Comparison of ENCODE assay signal across 9 mouse cellular contexts in the genomic region with DNA sequence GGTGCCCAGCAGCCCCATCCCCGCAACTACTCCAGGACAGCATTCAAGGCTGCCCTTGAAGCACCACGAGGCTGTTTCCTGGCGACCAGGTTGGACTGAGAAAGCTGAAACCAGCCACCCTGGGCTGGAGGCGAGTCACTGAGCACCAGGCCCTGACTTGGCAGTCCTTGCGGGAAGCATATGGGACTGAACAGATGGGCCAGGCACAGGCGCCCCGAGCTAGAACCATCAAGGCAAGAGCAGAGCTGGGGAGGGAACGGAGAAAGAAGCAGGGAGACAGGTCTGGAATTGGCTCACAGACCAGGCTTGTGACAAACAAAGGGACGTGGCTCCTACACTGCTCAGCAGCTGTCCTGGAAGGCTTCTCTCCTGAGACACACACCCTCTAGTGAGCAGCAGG.
DNase-seq lines count a peak whose midpoint lies in the region; ATAC-seq lines count a peak whose summit lies in the region.
"Had no signal": no experiment of that assay in that cellular context is flagged by ENCODE, and none has a peak within 500 bp of the region (broad histone marks: within the 10 kb centered on the region; RNA-seq: fewer than 3 reads in every experiment).

No protein-coding gene starts in this region.

- H3K4me2 ChIP-seq in intestine, embryonic 16.5 days (ENCODE audit: low read depth, low read length), result no peak overlapping the region
- H3K4me2 ChIP-seq in heart, embryonic 11.5 days, result no peak overlapping the region
- no peak overlapping the region for H3K4me2 ChIP-seq in kidney, embryonic 14.5 days (replicated peaks; ENCODE audit: low read depth, low read length)

- H3K4me3 ChIP-seq in embryonic facial prominence, embryonic 10.5 days, result no peak overlapping the region
- H3K4me3 ChIP-seq in intestine, embryonic 16.5 days (ENCODE audit: low read length), result no peak overlapping the region
- H3K4me3 ChIP-seq in heart, embryonic 11.5 days (ENCODE audit: low read depth, low read length), result no peak overlapping the region
- H3K4me3 ChIP-seq in kidney, embryonic 14.5 days (ENCODE audit: low read length), result no peak overlapping the region
- H3K4me3 ChIP-seq: myocyte had no signal

- DNase-seq in MN1 (ENCODE audit: low spot score), result peak; percentile 37
- DNase-seq in adrenal gland, postnatal 14 days, result peak; percentile 28
- DNase-seq in embryonic facial prominence, embryonic 10.5 days (ENCODE audit: low spot score), result no peak
- DNase-seq in layer of hippocampus, adult 9-11 months, result peak; percentile 87
- DNase-seq in embryo, embryonic 11 days, result no peak

- H3K36me3 ChIP-seq in embryonic facial prominence, embryonic 10.5 days (replicated peaks), result no peaks in the 10 kb centered on the region
- H3K36me3 ChIP-seq in intestine, embryonic 16.5 days (ENCODE audit: control insufficient read depth, insufficient read depth, low read length), result no peaks in the 10 kb centered on the region
- H3K36me3 ChIP-seq in heart, embryonic 11.5 days (ENCODE audit: control insufficient read depth, insufficient read depth, low read length), result no peaks in the 10 kb centered on the region
- H3K36me3 ChIP-seq in kidney, embryonic 14.5 days (ENCODE audit: control insufficient read depth, insufficient read depth, low read length), result no peaks in the 10 kb centered on the region

- no peak overlapping the region for H3K9ac ChIP-seq in intestine, embryonic 16.5 days (ENCODE audit: low read depth, low read length)
- H3K9ac ChIP-seq in heart, embryonic 11.5 days (ENCODE audit: low read depth, low read length), result no peak overlapping the region
- no peak overlapping the region for H3K9ac ChIP-seq in kidney, embryonic 14.5 days (ENCODE audit: low read depth, low read length)

- no peaks in the 10 kb centered on the region for H3K9me3 ChIP-seq in embryonic facial prominence, embryonic 10.5 days
- H3K9me3 ChIP-seq in intestine, embryonic 16.5 days (ENCODE audit: control insufficient read depth, low read length), result no peaks in the 10 kb centered on the region
- H3K9me3 ChIP-seq in heart, embryonic 11.5 days (replicated peaks; ENCODE audit: control insufficient read depth, low read length), result no peaks in the 10 kb centered on the region
- no peaks in the 10 kb centered on the region for H3K9me3 ChIP-seq in kidney, embryonic 14.5 days (ENCODE audit: control insufficient read depth, low read length)

- H3K4me1 ChIP-seq in embryonic facial prominence, embryonic 10.5 days, result no peaks in the 10 kb centered on the region
- H3K4me1 ChIP-seq in intestine, embryonic 16.5 days (ENCODE audit: control insufficient read depth, insufficient read depth, low read length), result no peaks in the 10 kb centered on the region
- no peaks in the 10 kb centered on the region for H3K4me1 ChIP-seq in heart, embryonic 11.5 days (ENCODE audit: control insufficient read depth, insufficient read depth, low read length)
- H3K4me1 ChIP-seq in kidney, embryonic 14.5 days (ENCODE audit: control insufficient read depth, insufficient read depth, low read length), result no peaks in the 10 kb centered on the region

- 0 out of 2 replicates have a peak overlapping the region, but pooled peaks have one; percentile 10 for H3K27ac ChIP-seq in embryonic facial prominence, embryonic 10.5 days (replicated peaks)
- no peak overlapping the region for H3K27ac ChIP-seq in intestine, embryonic 16.5 days (ENCODE audit: low read length)
- H3K27ac ChIP-seq in heart, embryonic 11.5 days (ENCODE audit: low read depth, low read length), result no peak overlapping the region
- H3K27ac ChIP-seq in kidney, embryonic 14.5 days (ENCODE audit: low read depth, low read length), result no peak overlapping the region

- no peaks in the 10 kb centered on the region for H3K27me3 ChIP-seq in embryonic facial prominence, embryonic 10.5 days (replicated peaks; ENCODE audit: low read depth, poor library complexity, severe bottlenecking)
- no peaks in the 10 kb centered on the region for H3K27me3 ChIP-seq in intestine, embryonic 16.5 days (replicated peaks; ENCODE audit: control insufficient read depth, insufficient read depth, low read length)
- H3K27me3 ChIP-seq in heart, embryonic 11.5 days (ENCODE audit: control insufficient read depth, insufficient read depth, low read length), result no peaks in the 10 kb centered on the region
- no peaks in the 10 kb centered on the region for H3K27me3 ChIP-seq in kidney, embryonic 14.5 days (ENCODE audit: control insufficient read depth, insufficient read depth, low read length)

- ATAC-seq in intestine, embryonic 16.5 days, result no peak
- no peak for ATAC-seq in heart, embryonic 11.5 days (replicated peaks; ENCODE audit: insufficient number of reproducible peaks, low FRiP score, low TSS enrichment)
- ATAC-seq in kidney, embryonic 14.5 days (ENCODE audit: low FRiP score, low TSS enrichment), result no peak

- 86% methylated on average over 9 of the region's 9 CpGs for WGBS in embryonic facial prominence, embryonic 10.5 days
- WGBS in intestine, embryonic 16.5 days, result 72% methylated on average over 9 of the region's 9 CpGs
- 74% methylated on average over 9 of the region's 9 CpGs for WGBS in heart, embryonic 11.5 days (ENCODE audit: insufficient replicate concordance)
- 70% methylated on average over 9 of the region's 9 CpGs for WGBS in kidney, embryonic 14.5 days

Comparison
In these comparisons a context has a peak if more than half of its experiments do, and no peak if none do; other contexts are left out.
1. DNase-seq: peak in MN1 (single experiment), adrenal gland, postnatal 14 days (single experiment) and layer of hippocampus, adult 9-11 months (single experiment); none in embryonic facial prominence, embryonic 10.5 days (single experiment) and embryo, embryonic 11 days (single experiment).